Mouse (Mus musculus): ENCODE results near the gene Trim2. TPM values are rescaled to one million over a fixed set of nuclear protein-coding genes. Genes with fewer than 3 reads are reported as not detected.

The Trim2 gene
- polyA plus RNA-seq, 1 experiment: 3.2 TPM

- TF ChIP-seq POLR2AphosphoS2 (IDR thresholded peaks at IDR 0.05; ENCODE audit: insufficient read length, low read depth) (no peak), MAX (IDR thresholded peaks at IDR 0.05; ENCODE audit: low read depth) (no peak), TCF12 (IDR thresholded peaks at IDR 0.05; ENCODE audit: insufficient read depth, poor library complexity, severe bottlenecking) (no peak), USF1 (IDR thresholded peaks at IDR 0.05; ENCODE audit: low read depth) (no peak)
- H3ac ChIP-seq (ENCODE audit: control insufficient read depth, insufficient read length): no peak overlapping the region
- no peaks in the 10 kb centered on the region for H3K36me3 ChIP-seq (ENCODE audit: control insufficient read depth, insufficient read depth)
- H3K79me2 ChIP-seq (ENCODE audit: control insufficient read depth, insufficient read depth): no peaks in the 10 kb centered on the region
- no peak overlapping the region for H3K4me3 ChIP-seq
- H3K4me2 ChIP-seq (ENCODE audit: low read depth): no peak overlapping the region
- no peaks in the 10 kb centered on the region for H3K27me3 ChIP-seq (ENCODE audit: control insufficient read depth, insufficient read depth, insufficient read length)
These were observed 60.2 kb downstream of the Trim2 start for GRCm38 (mm10) chr3:84246421-84246861.

- no peaks in the 10 kb centered on the region for H3K79me2 ChIP-seq (ENCODE audit: control insufficient read depth, insufficient read depth)
- H3ac ChIP-seq (ENCODE audit: control insufficient read depth, insufficient read length): no peak overlapping the region
- no peaks in the 10 kb centered on the region for H3K27me3 ChIP-seq (ENCODE audit: control insufficient read depth, insufficient read depth, insufficient read length)
- TF ChIP-seq SRF (IDR thresholded peaks at IDR 0.05; ENCODE audit: control insufficient read depth, insufficient read length, low read depth) (no peak), MYOG (IDR thresholded peaks at IDR 0.05; ENCODE audit: control insufficient read depth in 1 of 3, insufficient read depth in 1 of 3, insufficient read length in 2 of 3, low read depth in 2 of 3) (no peak), POLR2A (IDR thresholded peaks at IDR 0.05; ENCODE audit: insufficient read length, low read depth) (no peak), REST (IDR thresholded peaks at IDR 0.05; ENCODE audit: insufficient read depth, insufficient read length) (no peak), TCF3 (IDR thresholded peaks at IDR 0.05; ENCODE audit: insufficient read length, low read depth) (no peak), MYOD1 (IDR thresholded peaks at IDR 0.05; ENCODE audit: control insufficient read depth in 1 of 3, insufficient read length in 2 of 3, low read depth in 2 of 3) (no peak)
- no peak overlapping the region for H3K4me2 ChIP-seq (ENCODE audit: low read depth)
- H3K4me3 ChIP-seq: no peak overlapping the region
- H3K36me3 ChIP-seq (ENCODE audit: control insufficient read depth, insufficient read depth): no peaks in the 10 kb centered on the region
These were observed 63.6 kb downstream of the Trim2 start for GRCm38 (mm10) chr3:84243116-84243515.

GRCm38 (mm10) chr3:84242497-84242896, 64.2 kb downstream of the Trim2 start:
- no peak overlapping the region for H3K4me3 ChIP-seq
- no peak overlapping the region for H3K4me2 ChIP-seq (ENCODE audit: low read depth)
- H3K79me2 ChIP-seq (ENCODE audit: control insufficient read depth, insufficient read depth): no peaks in the 10 kb centered on the region
- no peak for TF ChIP-seq TCF12 (IDR thresholded peaks at IDR 0.05; ENCODE audit: insufficient read depth, poor library complexity, severe bottlenecking)
- TF ChIP-seq MAX (IDR thresholded peaks at IDR 0.05; ENCODE audit: low read depth): no peak
- no peak overlapping the region for H3ac ChIP-seq (ENCODE audit: control insufficient read depth, insufficient read length)
- H3K27me3 ChIP-seq (ENCODE audit: control insufficient read depth, insufficient read depth, insufficient read length): no peaks in the 10 kb centered on the region
- H3K36me3 ChIP-seq (ENCODE audit: control insufficient read depth, insufficient read depth): no peaks in the 10 kb centered on the region

- no peak overlapping the region for H3K4me3 ChIP-seq
- H3K79me2 ChIP-seq (ENCODE audit: control insufficient read depth, insufficient read depth): no peaks in the 10 kb centered on the region
- H3K36me3 ChIP-seq (ENCODE audit: control insufficient read depth, insufficient read depth): no peaks in the 10 kb centered on the region
- no peak overlapping the region for H3K4me2 ChIP-seq (ENCODE audit: low read depth)
- no peak overlapping the region for H3ac ChIP-seq (ENCODE audit: control insufficient read depth, insufficient read length)
- H3K27me3 ChIP-seq (ENCODE audit: control insufficient read depth, insufficient read depth, insufficient read length): no peaks in the 10 kb centered on the region
- TF ChIP-seq POLR2AphosphoS2 (IDR thresholded peaks at IDR 0.05; ENCODE audit: insufficient read length, low read depth) (no peak), SRF (IDR thresholded peaks at IDR 0.05; ENCODE audit: control insufficient read depth, insufficient read length, low read depth) (no peak), POLR2A (IDR thresholded peaks at IDR 0.05; ENCODE audit: insufficient read length, low read depth) (no peak), CEBPB (IDR thresholded peaks at IDR 0.05; ENCODE audit: insufficient read depth, poor library complexity, severe bottlenecking) (no peak), TCF12 (IDR thresholded peaks at IDR 0.05; ENCODE audit: insufficient read depth, poor library complexity, severe bottlenecking) (no peak), TCF3 (IDR thresholded peaks at IDR 0.05; ENCODE audit: insufficient read length, low read depth) (no peak), MYOD1 (IDR thresholded peaks at IDR 0.05; ENCODE audit: control insufficient read depth in 1 of 3, insufficient read length in 2 of 3, low read depth in 2 of 3) (no peak), MAX (IDR thresholded peaks at IDR 0.05; ENCODE audit: low read depth) (no peak), E2F4 (IDR thresholded peaks at IDR 0.05; ENCODE audit: insufficient read depth) (no peak), MYOG (IDR thresholded peaks at IDR 0.05; ENCODE audit: control insufficient read depth in 1 of 3, insufficient read depth in 1 of 3, insufficient read length in 2 of 3, low read depth in 2 of 3) (no peak), USF1 (IDR thresholded peaks at IDR 0.05; ENCODE audit: low read depth) (no peak), REST (IDR thresholded peaks at IDR 0.05; ENCODE audit: insufficient read depth, insufficient read length) (no peak)
These were observed 65.6 kb downstream of the Trim2 start for GRCm38 (mm10) chr3:84241098-84241497.

- H3K27me3 ChIP-seq (ENCODE audit: control insufficient read depth, insufficient read depth, insufficient read length): no peaks in the 10 kb centered on the region
- H3K4me3 ChIP-seq: no peak overlapping the region
- no peak overlapping the region for H3K4me2 ChIP-seq (ENCODE audit: low read depth)
- no peaks in the 10 kb centered on the region for H3K79me2 ChIP-seq (ENCODE audit: control insufficient read depth, insufficient read depth)
- H3ac ChIP-seq (ENCODE audit: control insufficient read depth, insufficient read length): no peak overlapping the region
- TF ChIP-seq TCF3 (IDR thresholded peaks at IDR 0.05; ENCODE audit: insufficient read length, low read depth) (no peak), MYOG (IDR thresholded peaks at IDR 0.05; ENCODE audit: control insufficient read depth in 1 of 3, insufficient read depth in 1 of 3, insufficient read length in 2 of 3, low read depth in 2 of 3) (no peak), CEBPB (IDR thresholded peaks at IDR 0.05; ENCODE audit: insufficient read depth, poor library complexity, severe bottlenecking) (no peak), POLR2AphosphoS2 (IDR thresholded peaks at IDR 0.05; ENCODE audit: insufficient read length, low read depth) (no peak), MYOD1 (IDR thresholded peaks at IDR 0.05; ENCODE audit: control insufficient read depth in 1 of 3, insufficient read length in 2 of 3, low read depth in 2 of 3) (no peak), POLR2A (IDR thresholded peaks at IDR 0.05; ENCODE audit: insufficient read length, low read depth) (no peak)
- H3K36me3 ChIP-seq (ENCODE audit: control insufficient read depth, insufficient read depth): no peaks in the 10 kb centered on the region
These were observed 71.0 kb downstream of the Trim2 start for GRCm38 (mm10) chr3:84235420-84236304.

Data from myocyte (in vitro differentiated cells).